Mouse (Mus musculus): ENCODE data around the gene Tuba1c. TPM values are rescaled to one million over a fixed set of nuclear protein-coding genes. Genes with fewer than 3 reads are reported as not detected.
A peak's percentile ranks its signal among the peaks of the same experiment; 100 is the strongest.

The Tuba1c gene
- total and polyA plus RNA-seq, 2 experiments from 2014 or later = 16.4 to 24.9 TPM

DNA sequence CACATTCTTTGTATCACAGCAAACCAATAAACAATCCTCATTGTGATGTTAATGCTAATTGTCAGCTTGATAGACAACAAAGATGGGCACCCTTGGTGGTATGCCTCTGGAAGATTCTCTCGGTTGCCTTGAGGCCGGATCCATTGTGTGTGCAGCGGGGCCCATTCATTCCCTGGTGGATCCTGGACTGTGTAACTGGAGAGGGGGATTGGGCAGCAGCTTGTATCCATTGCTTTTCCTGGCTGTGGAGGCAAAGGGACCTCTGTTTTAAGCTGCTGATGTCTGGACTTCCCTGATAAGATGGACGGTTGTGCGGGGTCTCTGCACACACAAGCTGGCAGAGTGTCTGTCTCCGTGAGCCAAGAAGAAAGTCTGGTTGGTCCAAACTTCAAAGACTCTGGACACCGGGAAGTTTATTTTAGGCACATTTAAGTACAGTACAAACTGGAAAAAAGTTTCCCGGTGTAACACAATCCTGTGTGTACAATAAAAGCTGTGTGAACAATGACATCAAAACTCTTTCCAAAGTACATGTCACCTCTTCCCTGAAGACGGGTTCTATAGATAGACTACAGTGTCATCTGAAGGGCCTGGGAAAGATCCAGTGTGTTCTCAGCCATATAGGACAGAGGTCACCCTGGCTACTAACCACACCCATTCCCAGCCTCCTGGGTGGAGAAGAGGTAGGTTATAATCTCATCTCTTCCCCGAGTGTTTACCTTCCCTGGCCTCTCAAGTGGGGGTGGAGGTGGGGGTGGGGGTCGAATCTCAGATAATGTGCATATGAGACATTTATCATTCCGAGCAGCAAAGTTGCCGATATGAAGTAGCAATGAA lies 31.5 kb upstream of the Tuba1c start:
- Histone ChIP-seq H3K27ac (ENCODE audit: low read depth, low read length) (no peak overlapping the region), H3K27me3 (ENCODE audit: insufficient read depth, low read length) (no peaks in the 10 kb centered on the region), H3K4me3 (ENCODE audit: low read depth, low read length) (no peak overlapping the region), H3K4me2 (ENCODE audit: low read depth) (no peak overlapping the region), H3K4me1 (ENCODE audit: insufficient read depth) (peaks cover 7% of the 10 kb centered on the region; the same call in 1 of the 2 replicates), H3K9me3 (ENCODE audit: low read length) (no peaks in the 10 kb centered on the region), H3K9ac (no peak overlapping the region), H3K36me3 (ENCODE audit: insufficient read depth) (no peaks in the 10 kb centered on the region)
- WGBS = 44% methylated on average over 13 of the region's 13 CpGs
- ATAC-seq (no peak), DNase-seq (no peak)
- no peak for TF ChIP-seq CTCF (IDR thresholded peaks at IDR 0.05; ENCODE audit: low read depth)

DNA sequence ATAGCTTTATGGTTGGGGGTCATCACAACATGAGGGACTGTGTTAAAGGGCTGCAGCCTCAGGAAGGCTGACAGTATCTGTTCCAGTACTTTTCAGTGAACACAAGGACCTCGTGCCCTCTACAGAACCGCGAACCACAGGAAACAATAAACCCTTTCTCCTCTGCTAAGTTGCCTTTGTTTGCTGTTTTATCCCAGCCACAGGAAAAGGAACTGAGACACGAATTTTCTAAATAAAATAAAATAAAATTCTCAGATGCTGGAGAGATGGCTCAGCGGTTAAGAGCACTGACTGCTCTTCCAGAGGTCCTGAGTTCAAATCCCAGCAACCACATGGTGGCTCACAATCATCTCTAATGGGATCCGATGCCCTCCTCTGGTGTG lies 30.9 kb upstream of the Tuba1c start:
- WGBS = 37% methylated on average over 6 of the region's 6 CpGs
- no peak overlapping the region for H3K27ac ChIP-seq (ENCODE audit: low read depth, low read length)

GRCm38 (mm10) chr15:99000535-99001283 lies 29.0 kb upstream of the Tuba1c start:
- WGBS = 41% methylated on average over 14 of the region's 14 CpGs
- Histone ChIP-seq H3K36me3 (ENCODE audit: insufficient read depth) (no peaks in the 10 kb centered on the region), H3K27ac (ENCODE audit: low read depth, low read length) (no peak overlapping the region), H3K9ac (no peak overlapping the region), H3K4me3 (ENCODE audit: low read depth, low read length) (no peak overlapping the region), H3K9me3 (ENCODE audit: low read length) (no peaks in the 10 kb centered on the region), H3K4me1 (ENCODE audit: insufficient read depth) (no peaks in the 10 kb centered on the region), H3K4me2 (ENCODE audit: low read depth) (peak overlapping the region; percentile 41; the same call in 1 of the 2 replicates), H3K27me3 (ENCODE audit: insufficient read depth, low read length) (no peaks in the 10 kb centered on the region)
- peak; percentile 34 for ATAC-seq
- DNase-seq = peak; percentile 85
- peak; percentile 73 for TF ChIP-seq CTCF (IDR thresholded peaks at IDR 0.05; ENCODE audit: low read depth)

More for the DNA sequence above, 30.9 kb upstream of the Tuba1c start:
- Histone ChIP-seq H3K9ac (no peak overlapping the region), H3K9me3 (ENCODE audit: low read length) (no peaks in the 10 kb centered on the region), H3K4me2 (ENCODE audit: low read depth) (no peak overlapping the region), H3K4me1 (ENCODE audit: insufficient read depth) (0 out of 2 replicates have a peak, but pooled peaks cover 2% of the 10 kb centered on the region), H3K36me3 (ENCODE audit: insufficient read depth) (no peaks in the 10 kb centered on the region), H3K4me3 (ENCODE audit: low read depth, low read length) (no peak overlapping the region), H3K27me3 (ENCODE audit: insufficient read depth, low read length) (no peaks in the 10 kb centered on the region)
- ATAC-seq = no peak
- no peak for TF ChIP-seq CTCF (IDR thresholded peaks at IDR 0.05; ENCODE audit: low read depth)
- no peak for DNase-seq

DNA sequence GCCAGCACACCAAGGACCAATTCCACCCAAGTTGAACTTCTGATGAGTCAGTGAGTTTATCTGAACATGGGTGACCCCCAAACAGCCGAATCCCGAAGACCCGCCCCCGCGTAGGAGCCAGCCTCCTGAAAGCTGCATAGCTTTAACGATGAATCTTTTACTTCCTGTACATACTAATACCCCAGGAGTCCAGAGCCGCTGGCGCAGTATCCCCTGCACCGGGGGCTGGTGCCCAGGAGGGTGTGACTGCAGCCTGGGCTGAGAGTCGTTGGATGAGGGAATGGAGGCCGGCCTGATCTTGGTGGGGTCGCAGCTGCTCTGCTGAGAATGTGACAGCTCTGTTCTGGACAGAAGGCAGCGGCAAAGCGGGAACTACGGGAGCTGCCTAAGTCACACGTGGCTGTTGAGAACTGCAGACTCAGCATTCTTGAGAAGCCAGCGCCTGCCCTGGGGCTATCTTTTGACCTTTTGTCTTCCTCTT lies 28.2 kb upstream of the Tuba1c start:
- H3K4me1 ChIP-seq (ENCODE audit: insufficient read depth) = no peaks in the 10 kb centered on the region
- DNase-seq (no peak), ATAC-seq (no peak)
- no peak for TF ChIP-seq CTCF (IDR thresholded peaks at IDR 0.05; ENCODE audit: low read depth)
- H3K9me3 ChIP-seq (ENCODE audit: low read length) = no peaks in the 10 kb centered on the region
- H3K9ac ChIP-seq = no peak overlapping the region
- 19% methylated on average over 17 of the region's 17 CpGs for WGBS
- H3K4me3 ChIP-seq (ENCODE audit: low read depth, low read length) = no peak overlapping the region
- H3K27ac ChIP-seq (ENCODE audit: low read depth, low read length) = no peak overlapping the region
- no peaks in the 10 kb centered on the region for H3K36me3 ChIP-seq (ENCODE audit: insufficient read depth)
- peak overlapping the region; percentile 41 for H3K4me2 ChIP-seq (ENCODE audit: low read depth)
- H3K27me3 ChIP-seq (ENCODE audit: insufficient read depth, low read length) = no peaks in the 10 kb centered on the region

DNA sequence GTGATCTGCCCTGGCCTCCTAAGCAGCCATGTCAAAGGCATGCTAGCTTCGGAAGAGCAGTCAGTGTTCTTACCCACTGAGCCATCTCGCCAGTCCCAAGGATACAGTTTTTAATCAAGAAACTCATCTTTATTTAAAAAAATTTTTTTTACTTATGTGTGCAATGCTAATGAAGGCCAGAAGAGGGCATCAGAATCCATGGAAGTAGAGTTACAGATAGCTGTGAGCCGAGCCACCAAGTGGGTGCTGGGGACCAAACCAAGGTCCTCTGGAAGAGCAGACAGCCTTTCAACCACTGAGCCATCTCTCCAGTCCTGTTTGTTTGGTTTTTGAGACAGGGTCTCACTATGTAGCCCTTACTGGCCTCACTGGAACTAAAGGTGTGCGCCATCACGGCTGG lies 26.1 kb upstream of the Tuba1c start:
- H3K4me2 ChIP-seq (ENCODE audit: low read depth) = no peak overlapping the region
- TF ChIP-seq CTCF (IDR thresholded peaks at IDR 0.05; ENCODE audit: low read depth) = no peak
- H3K27me3 ChIP-seq (ENCODE audit: insufficient read depth, low read length) = no peaks in the 10 kb centered on the region
- no peak overlapping the region for H3K27ac ChIP-seq (ENCODE audit: low read depth, low read length)
- no peak for DNase-seq
- H3K9me3 ChIP-seq (ENCODE audit: low read length) = no peaks in the 10 kb centered on the region
- no peak overlapping the region for H3K9ac ChIP-seq
- no peaks in the 10 kb centered on the region for H3K4me1 ChIP-seq (ENCODE audit: insufficient read depth)
- no peaks in the 10 kb centered on the region for H3K36me3 ChIP-seq (ENCODE audit: insufficient read depth)
- 93% methylated on average over 5 of the region's 5 CpGs for WGBS
- no peak for ATAC-seq
- H3K4me3 ChIP-seq (ENCODE audit: low read depth, low read length) = no peak overlapping the region

DNA sequence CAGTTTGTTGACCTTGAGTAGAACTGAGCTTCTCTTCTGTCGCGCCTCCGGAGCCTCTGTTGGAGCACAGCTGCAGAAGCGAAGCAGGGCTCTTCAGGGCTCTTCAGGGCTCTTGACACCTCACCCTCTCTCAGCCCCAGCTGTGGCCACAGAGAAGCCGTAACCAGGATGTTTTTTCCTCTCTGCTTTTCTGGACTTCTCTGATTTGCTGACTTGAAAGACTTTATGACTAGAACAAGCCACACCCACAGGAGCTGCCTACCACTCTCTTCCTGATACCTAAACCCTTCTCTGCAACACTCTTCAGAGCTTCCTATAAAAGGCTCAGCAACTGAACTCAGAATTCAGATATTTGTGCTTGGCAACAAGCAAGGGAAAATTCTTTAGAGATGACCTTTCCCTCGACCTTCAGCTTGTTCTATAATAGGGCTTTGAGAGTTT lies 20.9 kb upstream of the Tuba1c start:
- Histone ChIP-seq H3K4me2 (ENCODE audit: low read depth) (no peak overlapping the region), H3K36me3 (ENCODE audit: insufficient read depth) (no peaks in the 10 kb centered on the region), H3K9ac (no peak overlapping the region), H3K27me3 (ENCODE audit: insufficient read depth, low read length) (no peaks in the 10 kb centered on the region), H3K4me3 (ENCODE audit: low read depth, low read length) (no peak overlapping the region), H3K4me1 (ENCODE audit: insufficient read depth) (no peaks in the 10 kb centered on the region), H3K9me3 (ENCODE audit: low read length) (no peaks in the 10 kb centered on the region), H3K27ac (ENCODE audit: low read depth, low read length) (no peak overlapping the region)
- DNase-seq = no peak
- ATAC-seq = no peak
- WGBS = 78% methylated on average over 6 of the region's 6 CpGs
- TF ChIP-seq CTCF (IDR thresholded peaks at IDR 0.05; ENCODE audit: low read depth) = no peak

DNA sequence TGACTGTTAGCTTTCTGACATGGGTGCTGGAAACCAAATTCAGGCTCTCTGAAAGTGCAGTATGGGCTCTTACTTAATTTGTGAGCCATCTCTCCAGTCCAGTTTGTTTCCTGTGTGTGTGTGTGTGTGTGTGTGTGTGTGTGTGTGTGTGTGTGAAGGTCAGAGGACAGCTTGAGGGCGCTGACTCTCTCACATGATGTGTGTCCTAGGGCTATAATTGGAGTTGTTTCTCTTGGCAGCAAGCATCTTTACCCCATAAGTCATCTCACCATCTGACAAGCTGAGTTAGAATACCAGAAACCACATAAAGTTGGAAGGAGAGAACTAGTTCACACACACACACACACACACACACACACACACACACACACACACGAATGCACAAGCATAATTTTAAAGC lies 18.8 kb upstream of the Tuba1c start:
- Histone ChIP-seq H3K27me3 (ENCODE audit: insufficient read depth, low read length) (no peaks in the 10 kb centered on the region), H3K4me2 (ENCODE audit: low read depth) (no peak overlapping the region), H3K36me3 (ENCODE audit: insufficient read depth) (no peaks in the 10 kb centered on the region), H3K4me3 (ENCODE audit: low read depth, low read length) (no peak overlapping the region), H3K27ac (ENCODE audit: low read depth, low read length) (no peak overlapping the region), H3K9ac (no peak overlapping the region), H3K4me1 (ENCODE audit: insufficient read depth) (no peaks in the 10 kb centered on the region), H3K9me3 (ENCODE audit: low read length) (no peaks in the 10 kb centered on the region)
- no peak for ATAC-seq
- no peak for TF ChIP-seq CTCF (IDR thresholded peaks at IDR 0.05; ENCODE audit: low read depth)
- 80% methylated on average over 2 of the region's 2 CpGs for WGBS
- no peak for DNase-seq

Measured in forebrain, postnatal 0 days (tissue).